Mouse (Mus musculus) cerebellum, adult 11 months (tissue): ENCODE data around the gene Ncbp2.

ENCODE experiments used
- DNase-seq: peaks from one replicate; pipeline ENCODE4 v3.0.0; 2022

The Ncbp2 gene

DNA sequence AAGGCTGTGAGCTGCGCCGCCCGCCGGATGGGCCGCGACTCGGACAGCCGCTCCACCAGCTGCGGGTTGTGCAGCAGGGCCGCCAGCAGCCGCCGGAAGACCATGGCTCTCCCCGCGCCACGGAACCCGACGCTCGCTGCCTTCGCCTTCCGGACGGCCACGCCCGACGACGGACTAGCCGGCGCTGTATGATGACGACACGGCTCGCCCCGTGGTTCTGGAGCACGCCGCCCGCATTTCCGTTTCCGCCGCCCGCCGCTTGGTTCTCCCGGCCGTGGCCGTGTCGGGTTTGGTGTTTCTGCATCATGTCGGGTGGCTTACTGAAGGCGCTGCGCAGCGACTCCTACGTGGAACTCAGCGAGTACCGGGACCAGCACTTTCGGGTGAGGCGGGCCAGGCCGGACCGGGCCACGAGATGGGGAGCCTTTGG, at the start of gene Ncbp2, which contains the start of gene 0610012G03Rik:
Gene Ncbp2, plus strand, starts transcription at position 169 of the 430 bp plus-strand sequence.
Gene 0610012G03Rik, minus strand, starts transcription at position 150 of the 430 bp plus-strand sequence.
- DNase-seq = peak; percentile 92

- DNase-seq = no peak
These were observed 49.6 kb upstream of the Ncbp2 start for GRCm38 (mm10) chr16:31898546-31899326.

- no peak for DNase-seq
These were observed 46.4 kb upstream of the Ncbp2 start for GRCm38 (mm10) chr16:31901886-31902285.

DNA sequence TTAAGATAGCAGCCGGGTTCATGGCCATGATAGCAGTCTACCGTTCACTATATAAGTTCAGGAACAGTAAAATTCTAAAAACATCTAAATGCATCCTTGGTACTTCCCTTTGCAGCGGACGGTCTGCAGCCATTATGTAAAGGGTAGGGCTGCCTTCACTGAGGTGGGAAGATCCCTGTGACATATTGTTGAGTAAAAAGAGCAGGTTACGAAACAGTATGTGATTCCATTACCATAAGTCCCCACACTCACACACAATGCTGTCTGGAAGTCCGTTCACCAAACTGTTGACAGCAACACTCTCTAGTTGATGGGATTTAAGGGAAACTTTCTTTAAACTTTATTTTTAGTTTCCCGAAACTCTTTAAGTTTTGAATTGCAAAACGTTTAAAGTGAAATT, 45.1 kb upstream of the Ncbp2 start:
- DNase-seq = no peak

- no peak for DNase-seq
These were observed 43.0 kb upstream of the Ncbp2 start for GRCm38 (mm10) chr16:31905331-31905730.

GRCm38 (mm10) chr16:31905891-31906825, 42.2 kb upstream of the Ncbp2 start:
- DNase-seq = no peak

DNA sequence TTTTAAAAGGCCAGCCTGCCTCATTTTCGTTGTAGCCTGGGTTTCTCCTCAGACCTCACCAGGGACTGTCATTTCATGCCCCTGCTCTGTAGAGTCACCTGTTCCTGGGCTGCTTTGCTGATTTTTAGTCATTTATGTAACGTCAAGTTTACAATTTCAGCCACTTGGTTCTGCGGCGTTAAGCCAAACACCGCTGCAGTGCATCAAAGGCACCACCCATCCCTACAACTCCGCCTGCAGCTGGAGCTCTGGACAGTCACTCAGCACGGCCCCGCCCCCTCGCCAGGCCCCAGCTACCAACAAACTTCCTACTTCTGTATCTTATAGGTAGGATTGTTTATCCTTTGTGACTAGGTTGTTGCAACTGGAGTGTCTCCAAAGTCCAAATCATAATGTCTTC, 41.4 kb upstream of the Ncbp2 start:
- DNase-seq = no peak

DNA sequence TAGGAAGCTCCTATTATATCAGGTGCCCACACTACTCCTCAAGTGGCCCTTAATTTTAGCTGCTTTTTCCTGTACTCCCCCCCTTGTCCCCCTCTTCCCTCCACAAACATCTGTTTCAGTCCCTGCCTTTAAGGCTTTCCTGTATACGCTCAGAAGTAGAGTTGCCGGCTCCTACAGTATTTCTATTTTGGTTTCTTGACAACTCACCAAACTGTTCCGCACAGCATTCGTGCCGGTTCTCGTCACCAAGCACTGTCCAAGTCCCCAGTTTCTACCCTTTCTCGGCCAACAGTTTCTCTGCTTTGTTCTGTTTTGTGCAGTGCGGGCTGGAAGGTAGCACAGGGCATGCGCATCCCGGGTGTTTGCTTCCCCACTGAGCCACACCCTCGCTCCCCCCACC, 39.4 kb upstream of the Ncbp2 start:
- DNase-seq = no peak

- DNase-seq = no peak
These were observed 37.9 kb upstream of the Ncbp2 start for GRCm38 (mm10) chr16:31910281-31910847.

DNA sequence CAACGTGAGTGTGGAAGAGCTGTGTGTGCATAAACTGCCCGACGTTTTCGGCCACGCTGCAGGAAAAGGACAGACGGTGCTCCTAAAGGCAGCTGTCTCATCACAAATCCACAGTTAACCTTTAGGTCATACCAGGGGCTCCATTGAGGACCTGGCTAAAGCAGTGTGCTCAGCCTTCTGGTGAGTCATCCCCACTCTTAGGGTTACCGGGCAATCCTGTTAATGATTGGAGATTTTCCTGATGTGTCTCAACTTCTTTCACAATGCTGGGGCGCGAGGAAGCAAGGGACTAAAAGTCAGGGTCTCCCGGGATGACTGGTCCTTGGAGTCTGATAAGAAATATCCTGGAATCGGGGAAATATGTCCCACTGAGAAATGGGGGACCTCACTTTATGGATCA, 30.5 kb upstream of the Ncbp2 start:
- DNase-seq = no peak

DNA sequence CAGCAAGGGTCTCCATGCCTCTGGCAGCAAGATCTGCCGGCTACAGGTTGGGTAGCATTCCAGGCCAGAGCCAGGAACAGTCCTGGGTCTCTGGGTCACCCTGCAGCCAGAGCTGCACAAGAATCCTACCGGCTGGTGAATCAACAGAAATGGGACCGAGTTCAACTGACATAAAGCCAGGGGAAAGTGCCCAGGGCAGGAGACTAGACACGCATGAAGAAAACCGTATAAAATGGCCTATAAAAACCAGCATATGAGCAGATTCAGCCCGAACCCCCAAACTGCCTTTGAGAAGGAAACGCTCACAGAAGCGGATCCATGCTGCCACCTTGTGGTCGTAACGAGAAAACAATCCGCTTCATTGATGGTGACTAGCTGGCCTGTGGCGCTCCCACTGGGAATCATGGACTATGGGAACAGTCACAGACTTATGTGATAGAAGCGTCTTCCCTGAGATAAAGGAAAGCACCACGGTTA, 30.0 kb upstream of the Ncbp2 start:
- DNase-seq = peak; percentile 85

GRCm38 (mm10) chr16:31924368-31924767, 23.9 kb upstream of the Ncbp2 start:
- DNase-seq = no peak

- no peak for DNase-seq
These were observed 22.2 kb upstream of the Ncbp2 start for GRCm38 (mm10) chr16:31926091-31926490.

GRCm38 (mm10) chr16:31926547-31927182, 21.6 kb upstream of the Ncbp2 start:
- no peak for DNase-seq

DNA sequence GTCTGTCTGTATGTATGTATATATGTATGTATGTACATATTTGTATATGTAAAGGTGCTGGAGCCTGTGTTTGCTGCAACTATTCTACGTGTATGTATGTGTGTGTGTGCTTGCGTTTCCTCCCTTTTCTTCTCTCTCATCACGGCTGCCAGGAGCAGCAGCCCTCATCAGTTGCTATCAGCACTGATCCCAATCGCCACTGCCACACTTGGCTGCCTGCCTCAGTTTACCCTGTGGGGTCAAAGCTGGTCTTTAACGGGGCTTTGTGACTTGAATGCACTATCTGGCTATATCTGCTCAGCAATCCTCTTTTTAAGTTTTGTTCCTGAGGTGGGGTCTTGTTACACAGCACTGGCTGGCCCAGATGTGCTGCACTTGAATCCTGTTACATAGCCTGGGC, 20.9 kb upstream of the Ncbp2 start:
- no peak for DNase-seq

- no peak for DNase-seq
These were observed 17.0 kb upstream of the Ncbp2 start for GRCm38 (mm10) chr16:31931330-31931729.

DNA sequence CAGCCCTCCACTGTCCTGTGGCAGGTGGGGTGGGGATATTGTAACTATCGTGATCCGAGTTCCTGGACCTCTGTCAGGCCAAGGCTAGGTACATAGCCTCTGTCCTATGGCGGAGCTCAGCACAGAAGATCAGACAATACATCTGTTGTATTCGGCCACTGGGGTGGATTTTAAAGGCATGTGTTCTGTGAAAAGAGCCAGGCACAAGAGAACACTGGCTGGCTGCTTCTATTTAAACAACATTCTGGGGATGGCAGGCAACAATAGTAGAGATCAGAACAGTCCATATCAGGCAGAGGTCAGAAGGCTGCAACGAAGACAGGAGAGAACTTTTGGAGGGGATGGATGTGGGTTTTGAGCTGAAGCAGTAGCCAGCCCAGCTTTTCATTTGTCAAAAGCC, 16.1 kb upstream of the Ncbp2 start:
- peak; percentile 34 for DNase-seq

DNA sequence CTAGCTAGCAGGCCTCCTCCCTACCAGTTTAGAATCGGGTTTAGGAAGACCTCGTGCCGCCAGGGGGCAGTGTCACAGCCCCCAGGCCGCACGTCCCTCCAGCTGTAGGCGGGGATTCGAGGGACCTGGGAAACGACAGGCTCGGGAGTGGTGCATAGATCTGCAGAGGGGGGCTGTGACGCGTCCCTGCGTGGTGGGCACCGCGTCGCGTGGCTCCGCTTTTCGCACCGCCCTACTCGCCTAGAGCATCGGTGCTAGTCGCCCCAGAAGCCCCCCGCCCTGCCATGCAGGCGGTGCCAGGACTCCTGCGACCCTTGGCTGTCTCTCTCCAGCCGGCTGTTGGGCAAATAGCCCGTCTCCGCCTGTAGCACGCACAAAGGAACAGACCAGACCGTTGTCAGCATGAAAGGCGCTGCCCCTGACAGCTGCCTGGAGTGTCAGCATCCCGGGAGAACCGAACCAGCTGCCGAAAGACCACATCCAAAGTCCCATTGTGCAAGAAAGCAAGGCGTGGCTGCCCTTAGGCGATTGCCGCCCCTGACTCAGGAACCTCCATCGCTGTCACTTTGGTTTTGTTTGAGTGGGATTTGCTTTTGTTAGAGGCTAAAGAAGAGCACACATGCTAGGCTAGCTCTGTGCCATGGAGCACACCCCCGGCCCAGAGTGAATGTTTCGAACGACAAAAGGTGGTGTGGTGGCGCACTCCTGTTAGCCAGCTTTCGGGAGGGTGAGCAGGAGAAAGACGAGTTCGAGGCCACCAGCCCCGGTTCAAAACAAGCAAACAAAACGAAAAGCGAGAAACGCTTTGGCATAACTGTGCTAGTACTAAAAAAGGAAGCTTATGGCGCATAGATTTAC, 15.2 kb upstream of the Ncbp2 start:
- DNase-seq = peak; percentile 92

- DNase-seq = peak; percentile 80
These were observed 14.4 kb upstream of the Ncbp2 start, which contains the start of gene Pigz for GRCm38 (mm10) chr16:31933751-31934549. TSS of gene Pigz (plus strand) at chr16:31933851.

DNA sequence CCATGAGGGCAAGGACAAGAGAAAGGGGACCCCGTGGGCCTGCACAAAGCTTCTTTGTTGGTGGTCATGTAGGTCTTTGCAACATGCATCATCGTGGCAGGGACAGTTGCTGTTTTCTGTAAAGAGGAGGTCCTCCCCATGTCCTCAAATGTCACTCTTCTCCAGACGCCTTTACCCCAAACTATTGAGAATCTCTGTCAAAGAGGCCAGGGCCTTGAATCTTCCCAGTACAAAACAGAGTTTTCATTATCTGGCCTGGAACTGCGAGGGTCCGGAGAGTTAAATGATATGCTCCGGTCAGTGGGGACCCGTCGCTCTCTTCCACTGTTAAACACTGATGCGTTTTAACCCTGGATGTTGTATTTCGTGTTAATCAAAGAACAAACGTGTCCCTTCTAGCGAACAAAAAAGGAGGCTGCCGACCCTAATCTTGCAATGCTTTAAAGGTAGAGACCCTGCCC, 13.7 kb upstream of the Ncbp2 start:
- DNase-seq = no peak
